Mouse (Mus musculus) myocyte (in vitro differentiated cells): ENCODE measurements around the gene Ppbp. TPM values are rescaled to one million over a fixed set of nuclear protein-coding genes. Genes with fewer than 3 reads are reported as not detected.

Experiments used
- H3K27me3 ChIP-seq: one replicate; pipeline ENCODE4 v1.6.1; 2011; ENCODE audit not compliant: control insufficient read depth, insufficient read depth, insufficient read length
- H3K36me3 ChIP-seq: one replicate; pipeline ENCODE4 v1.6.1; 2011; ENCODE audit not compliant: control insufficient read depth, insufficient read depth
- H3K4me2 ChIP-seq: one replicate; pipeline ENCODE4 v1.6.1; 2011; ENCODE audit warnings: low read depth, control low read depth
- H3K4me3 ChIP-seq: one replicate; pipeline ENCODE4 v1.5.1; 2011; ENCODE audit warnings: mild to moderate bottlenecking, control low read depth, moderate library complexity
- H3K79me2 ChIP-seq: one replicate; pipeline ENCODE4 v1.6.1; 2011; ENCODE audit not compliant: control insufficient read depth, insufficient read depth
- H3ac ChIP-seq: one replicate; pipeline ENCODE4 v1.6.1; 2011; ENCODE audit not compliant: control insufficient read depth, insufficient read length
- CEBPB ChIP-seq: IDR thresholded peaks from 2 replicates; pipeline ENCODE4 v1.6.1; 2011; ENCODE audit warnings: mild to moderate bottlenecking, moderate library complexity; ENCODE audit not compliant: poor library complexity, insufficient read depth, severe bottlenecking
- E2F4 ChIP-seq: IDR thresholded peaks from one replicate; pipeline ENCODE4 v1.6.1; 2011; ENCODE audit warnings: mild to moderate bottlenecking, control low read depth, moderate library complexity; ENCODE audit not compliant: insufficient read depth
- MAX ChIP-seq: IDR thresholded peaks from one replicate; pipeline ENCODE4 v1.6.1; 2011; ENCODE audit warnings: low read depth, mild to moderate bottlenecking, control low read depth
- MYOD1 ChIP-seq, 3 experiments: IDR thresholded peaks; one replicate each; pipeline ENCODE4 v1.6.1; 2011; ENCODE audit warnings: control low read depth in 2 of 3, low read depth in 2 of 3, mild to moderate bottlenecking in 2 of 3, moderate library complexity in 1 of 3; ENCODE audit not compliant: insufficient read length in 2 of 3, control insufficient read depth in 1 of 3
- MYOG ChIP-seq, 3 experiments: IDR thresholded peaks; one replicate each; pipeline ENCODE4 v1.6.1; 2011; ENCODE audit warnings: control low read depth in 2 of 3, low read depth in 2 of 3, mild to moderate bottlenecking in 2 of 3; ENCODE audit not compliant: insufficient read length in 2 of 3, control insufficient read depth in 1 of 3, insufficient read depth in 1 of 3
- POLR2A ChIP-seq: IDR thresholded peaks from one replicate; pipeline ENCODE4 v1.6.1; 2011; ENCODE audit warnings: low read depth, mild to moderate bottlenecking, control low read depth, moderate library complexity; ENCODE audit not compliant: insufficient read length
- POLR2AphosphoS2 ChIP-seq: IDR thresholded peaks from one replicate; pipeline ENCODE4 v1.6.1; 2011; ENCODE audit warnings: low read depth, control low read depth; ENCODE audit not compliant: insufficient read length
- REST ChIP-seq: IDR thresholded peaks from one replicate; pipeline ENCODE4 v1.6.1; 2011; ENCODE audit warnings: mild to moderate bottlenecking, control low read depth, moderate library complexity; ENCODE audit not compliant: insufficient read depth, insufficient read length
- SRF ChIP-seq: IDR thresholded peaks from one replicate; pipeline ENCODE4 v1.6.1; 2011; ENCODE audit warnings: low read depth; ENCODE audit not compliant: control insufficient read depth, insufficient read length
- TCF12 ChIP-seq: IDR thresholded peaks from one replicate; pipeline ENCODE4 v1.6.1; 2011; ENCODE audit warnings: mild to moderate bottlenecking, control low read depth; ENCODE audit not compliant: poor library complexity, insufficient read depth, severe bottlenecking
- TCF3 ChIP-seq: IDR thresholded peaks from one replicate; pipeline ENCODE4 v1.6.1; 2011; ENCODE audit warnings: low read depth, control low read depth; ENCODE audit not compliant: insufficient read length
- USF1 ChIP-seq: IDR thresholded peaks from one replicate; pipeline ENCODE4 v1.6.1; 2011; ENCODE audit warnings: low read depth, mild to moderate bottlenecking, control low read depth, moderate library complexity
- polyA plus RNA-seq: library from polyadenylated mRNA; unstranded; fragments of >200 nt; fragmentation: generic; extraction: Trizol; gene quantifications from one replicate; pipeline ENCODE4 v1.2.1, GENCODE M21; 2012; ENCODE audit warnings: missing spikeins

Gene Ppbp
- polyA plus RNA-seq, 1 experiment: 0.08 TPM

- Histone ChIP-seq H3K4me3 (no peak overlapping the region), H3K27me3 (no peaks in the 10 kb centered on the region), H3K4me2 (no peak overlapping the region)
These were observed 36.3 kb downstream of the Ppbp start for GRCm38 (mm10) chr5:90804574-90804973.

GRCm38 (mm10) chr5:90806050-90806449 is 37.7 kb downstream of the Ppbp start:
- TF ChIP-seq MYOG (IDR thresholded peaks at IDR 0.05; ENCODE audit: control insufficient read depth in 1 of 3, insufficient read depth in 1 of 3, insufficient read length in 2 of 3, low read depth in 2 of 3): no peak
- TF ChIP-seq MYOD1 (IDR thresholded peaks at IDR 0.05; ENCODE audit: control insufficient read depth in 1 of 3, insufficient read length in 2 of 3, low read depth in 2 of 3): no peak
- TF ChIP-seq TCF12: no peak
- TF ChIP-seq POLR2AphosphoS2: no peak
- TF ChIP-seq MAX: no peak
- no peak for TF ChIP-seq CEBPB
- no peak for TF ChIP-seq SRF
- TF ChIP-seq TCF3: no peak
- no peak for TF ChIP-seq REST
- no peak for TF ChIP-seq E2F4
- TF ChIP-seq USF1: no peak
- TF ChIP-seq POLR2A: no peak
- no peaks in the 10 kb centered on the region for H3K27me3 ChIP-seq
- no peak overlapping the region for H3ac ChIP-seq
- no peaks in the 10 kb centered on the region for H3K79me2 ChIP-seq
- H3K4me2 ChIP-seq: no peak overlapping the region
- H3K36me3 ChIP-seq: no peaks in the 10 kb centered on the region
- H3K4me3 ChIP-seq: no peak overlapping the region

More at GRCm38 (mm10) chr5:90804574-90804973, 36.3 kb downstream of the Ppbp start:
- TF ChIP-seq TCF3: no peak
- no peak for TF ChIP-seq MAX
- TF ChIP-seq MYOG (IDR thresholded peaks at IDR 0.05; ENCODE audit: control insufficient read depth in 1 of 3, insufficient read depth in 1 of 3, insufficient read length in 2 of 3, low read depth in 2 of 3): no peak
- TF ChIP-seq POLR2AphosphoS2: no peak
- TF ChIP-seq E2F4: no peak
- no peak for TF ChIP-seq MYOD1 (IDR thresholded peaks at IDR 0.05; ENCODE audit: control insufficient read depth in 1 of 3, insufficient read length in 2 of 3, low read depth in 2 of 3)
- no peak for TF ChIP-seq SRF
- TF ChIP-seq USF1: no peak
- TF ChIP-seq TCF12: no peak
- TF ChIP-seq POLR2A: no peak
- no peak for TF ChIP-seq CEBPB
- no peak for TF ChIP-seq REST
- no peaks in the 10 kb centered on the region for H3K36me3 ChIP-seq
- no peak overlapping the region for H3ac ChIP-seq
- no peaks in the 10 kb centered on the region for H3K79me2 ChIP-seq

- Histone ChIP-seq H3K4me3 (no peak overlapping the region), H3K27me3 (no peaks in the 10 kb centered on the region), H3ac (no peak overlapping the region), H3K4me2 (no peak overlapping the region), H3K79me2 (no peaks in the 10 kb centered on the region), H3K36me3 (no peaks in the 10 kb centered on the region)
- TF ChIP-seq TCF12: no peak
- TF ChIP-seq POLR2AphosphoS2: no peak
- TF ChIP-seq CEBPB: no peak
- no peak for TF ChIP-seq MYOG (IDR thresholded peaks at IDR 0.05; ENCODE audit: control insufficient read depth in 1 of 3, insufficient read depth in 1 of 3, insufficient read length in 2 of 3, low read depth in 2 of 3)
- no peak for TF ChIP-seq E2F4
- TF ChIP-seq POLR2A: no peak
- no peak for TF ChIP-seq USF1
These were observed 39.0 kb downstream of the Ppbp start for GRCm38 (mm10) chr5:90807176-90807950.

Other genes with a start within 250 kb of the Ppbp start
- gene Afm, start 249.6 kb upstream of the Ppbp start, polyA plus RNA-seq: not detected
- gene 5830473C10Rik, start 207.4 kb upstream of the Ppbp start, polyA plus RNA-seq: not detected
- gene Rassf6, start 127.9 kb upstream of the Ppbp start, polyA plus RNA-seq: not detected
- 0.06 TPM for gene Cxcl5, start 9.2 kb upstream of the Ppbp start, polyA plus RNA-seq
- gene Pf4, start 3.9 kb downstream of the Ppbp start, polyA plus RNA-seq: not detected
- not detected for gene Cxcl3, start 17.6 kb downstream of the Ppbp start, polyA plus RNA-seq
- not detected for gene Cxcl15, start 26.0 kb downstream of the Ppbp start, polyA plus RNA-seq
- gene Cxcl1, start 122.7 kb downstream of the Ppbp start, polyA plus RNA-seq: 0.90 TPM
- gene Cxcl2, start 135.4 kb downstream of the Ppbp start, polyA plus RNA-seq: not detected
- gene Mthfd2l, start 162.6 kb downstream of the Ppbp start, polyA plus RNA-seq: 11.9 TPM